Mouse (Mus musculus) WW6 (cell line): ENCODE measurements around the gene Zfp72.

ENCODE experiments used
- DNase-seq: peaks from one replicate; pipeline ENCODE4 v3.0.0-alpha.2; 2013; ENCODE audit warnings: low read depth, low spot score

Zfp72 gene

DNA sequence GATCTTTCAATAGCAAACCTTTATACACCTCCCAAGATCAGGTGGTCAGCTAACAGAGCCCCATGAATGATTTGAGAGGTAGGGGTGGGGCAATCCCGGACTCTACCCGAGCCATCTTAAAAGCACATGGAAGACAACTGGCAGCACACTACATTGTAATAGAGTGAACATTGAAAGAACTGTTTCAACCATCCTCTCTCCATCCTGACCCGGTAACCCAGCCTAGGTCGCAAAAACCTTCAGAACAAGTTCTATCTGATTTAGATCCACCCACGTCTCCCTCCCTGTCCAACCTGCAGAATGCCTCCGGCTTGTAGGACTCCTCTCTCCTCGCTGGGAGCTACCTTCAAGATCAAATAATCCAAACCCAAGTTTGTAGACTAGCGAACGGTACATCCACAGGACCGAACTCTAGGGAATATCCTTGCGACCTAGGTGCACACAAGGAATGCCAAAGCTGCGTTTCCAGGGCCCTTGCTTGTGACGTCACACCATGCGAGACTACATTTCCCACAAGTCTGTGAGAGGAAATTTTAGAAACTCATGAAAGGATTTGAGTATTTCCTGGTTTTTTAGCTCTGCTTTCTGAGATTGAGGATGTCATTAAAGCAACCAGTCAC lies at the start of gene Zfp72:
TSS of gene Zfp72 (minus strand) at position 466 of the 620 bp plus-strand sequence.
- peak; percentile 57 for DNase-seq

GRCm38 (mm10) chr13:74439895-74440294 lies 49.3 kb upstream of the Zfp72 start:
- DNase-seq = peak; percentile 13

DNA sequence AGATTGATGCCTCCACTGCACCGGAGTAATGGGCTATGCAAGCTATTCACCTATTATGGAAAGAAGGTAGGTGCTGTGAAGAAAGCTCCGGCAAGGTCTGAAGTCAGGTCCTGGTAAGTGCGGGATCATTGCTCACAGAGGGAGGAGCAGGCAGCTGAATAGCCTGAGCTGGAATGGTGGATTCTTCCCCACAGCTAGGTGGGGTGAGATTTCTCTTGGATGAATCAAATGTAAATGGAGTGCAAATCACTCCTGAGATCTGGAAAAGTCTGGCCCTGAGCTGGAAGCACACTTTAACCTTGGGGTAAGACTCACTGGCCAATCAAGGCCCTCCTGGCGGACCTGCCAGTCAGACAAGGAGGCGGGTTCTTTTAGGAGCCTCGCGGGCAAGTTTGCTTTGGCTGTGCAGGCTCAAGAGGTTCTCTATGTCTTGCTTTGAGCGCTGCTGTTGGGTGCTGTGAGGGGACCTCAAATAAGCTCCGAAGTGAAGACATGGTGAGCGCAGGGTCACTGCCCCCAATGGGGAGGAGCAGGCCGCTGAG lies 8.7 kb upstream of the Zfp72 start, which contains the start of gene Ftl1-ps1:
TSS of gene Ftl1-ps1 (plus strand) at position 397 of the 542 bp plus-strand sequence.
- peak; percentile 87 for DNase-seq

GRCm38 (mm10) chr13:74391156-74391555 lies 520 bp upstream of the Zfp72 start:
- DNase-seq = no peak

DNA sequence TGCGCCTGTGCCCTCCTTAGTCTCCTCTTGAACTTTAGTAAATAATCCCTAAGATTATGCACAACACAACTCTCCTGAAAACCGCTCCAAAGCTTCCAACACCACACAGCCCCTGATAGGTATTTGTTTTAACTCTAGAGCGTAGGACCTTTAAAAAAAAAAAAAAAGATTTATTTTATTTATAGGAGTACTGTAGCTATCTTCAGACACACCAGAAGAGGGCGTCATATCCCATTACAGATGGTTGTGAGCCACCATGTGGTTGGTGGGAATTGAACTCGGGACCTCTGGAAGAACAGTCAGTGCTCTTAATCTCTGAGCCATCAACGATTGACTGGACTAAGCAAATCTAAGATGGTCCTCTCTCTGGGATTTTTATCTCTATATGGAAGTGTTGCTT lies 906 bp downstream of the Zfp72 start:
- no peak for DNase-seq

GRCm38 (mm10) chr13:74382289-74382688 lies 8.3 kb downstream of the Zfp72 start:
- DNase-seq = no peak

DNA sequence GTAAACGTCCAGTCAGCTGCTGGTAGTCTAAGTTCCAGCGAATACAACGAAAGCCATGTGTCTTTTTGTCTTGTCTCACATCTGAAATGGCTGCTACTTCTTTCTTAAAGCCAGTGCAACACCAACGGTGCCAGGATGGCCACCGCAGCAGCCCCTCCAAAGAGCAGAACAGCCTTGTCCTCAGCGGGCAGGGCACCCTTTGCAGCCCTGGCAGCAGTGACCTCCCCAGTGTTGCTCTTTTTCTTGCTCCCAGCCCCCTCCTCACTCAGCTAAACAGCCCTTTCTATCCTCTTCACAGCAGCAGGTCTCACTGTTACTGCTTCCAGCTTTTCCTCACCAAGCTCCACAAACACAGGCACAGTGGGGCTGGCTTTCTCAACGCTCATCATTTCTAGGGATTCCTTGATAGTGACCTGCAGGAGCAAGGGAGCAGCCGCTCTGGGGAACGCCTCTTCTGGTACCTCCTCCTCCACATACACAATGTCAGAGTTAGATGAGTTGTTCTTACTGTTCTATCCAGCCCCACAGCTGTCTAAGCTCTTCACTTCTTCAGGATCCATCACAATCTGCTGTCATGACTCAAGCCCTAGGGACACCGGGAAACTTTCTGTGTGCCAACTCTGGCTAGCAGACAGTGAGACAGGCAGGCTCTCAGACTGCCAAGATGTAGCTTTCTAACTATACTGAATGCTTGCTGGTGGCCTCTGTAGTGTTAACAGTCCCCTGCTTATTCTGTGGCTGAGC lies 8.9 kb downstream of the Zfp72 start:
- no peak for DNase-seq

GRCm38 (mm10) chr13:74363859-74364235 lies 26.8 kb downstream of the Zfp72 start, which contains the start of gene Lrrc14b:
Gene Lrrc14b (minus strand): TSS chr13:74364005.
- DNase-seq = no peak

- no peak for DNase-seq
Measured at GRCm38 (mm10) chr13:74363176-74363858, 27.3 kb downstream of the Zfp72 start.

DNA sequence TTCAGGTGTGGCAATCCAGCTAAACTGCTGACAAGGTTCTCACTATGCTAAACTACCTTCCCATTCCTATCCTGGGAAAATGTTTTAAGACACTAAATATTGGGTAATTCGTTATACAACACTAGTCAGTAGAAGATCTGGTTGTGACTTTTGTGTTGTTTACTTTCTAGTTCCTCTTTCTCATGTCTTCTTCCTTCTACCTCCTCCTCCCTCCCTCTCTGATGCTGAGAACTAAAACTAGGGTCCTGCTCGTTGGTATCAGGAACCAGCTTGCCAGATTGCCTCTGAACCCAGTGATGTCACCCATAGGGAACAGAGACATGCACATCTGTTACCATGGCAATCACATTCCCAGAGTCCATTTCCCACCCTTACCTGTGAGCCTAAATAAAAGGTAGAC lies 28.4 kb downstream of the Zfp72 start:
- no peak for DNase-seq

GRCm38 (mm10) chr13:74356491-74356890 lies 34.1 kb downstream of the Zfp72 start:
- DNase-seq = no peak

DNA sequence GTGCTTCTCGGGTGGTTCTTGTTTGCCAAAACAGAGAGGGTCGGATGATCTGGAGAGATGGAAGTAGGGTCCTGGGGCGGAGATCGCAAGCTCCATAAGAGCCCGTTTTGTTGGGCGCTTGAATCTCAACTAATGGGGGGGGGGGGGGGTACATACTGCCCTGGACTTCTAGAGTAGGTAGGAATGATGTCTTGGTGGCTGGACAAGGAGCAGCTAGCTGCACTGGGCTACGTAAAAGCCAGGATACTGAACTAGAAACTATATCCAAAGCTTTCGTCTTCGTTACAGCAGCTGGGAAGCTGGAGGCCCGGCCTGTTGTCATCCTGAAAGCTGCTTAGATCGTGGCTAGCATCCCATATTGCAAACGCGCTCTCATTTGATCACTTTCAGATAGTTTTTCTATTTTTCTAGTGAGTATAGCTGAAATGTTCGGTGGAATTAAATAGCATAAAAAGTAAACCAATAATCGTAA lies 40.2 kb downstream of the Zfp72 start:
- DNase-seq = no peak

DNA sequence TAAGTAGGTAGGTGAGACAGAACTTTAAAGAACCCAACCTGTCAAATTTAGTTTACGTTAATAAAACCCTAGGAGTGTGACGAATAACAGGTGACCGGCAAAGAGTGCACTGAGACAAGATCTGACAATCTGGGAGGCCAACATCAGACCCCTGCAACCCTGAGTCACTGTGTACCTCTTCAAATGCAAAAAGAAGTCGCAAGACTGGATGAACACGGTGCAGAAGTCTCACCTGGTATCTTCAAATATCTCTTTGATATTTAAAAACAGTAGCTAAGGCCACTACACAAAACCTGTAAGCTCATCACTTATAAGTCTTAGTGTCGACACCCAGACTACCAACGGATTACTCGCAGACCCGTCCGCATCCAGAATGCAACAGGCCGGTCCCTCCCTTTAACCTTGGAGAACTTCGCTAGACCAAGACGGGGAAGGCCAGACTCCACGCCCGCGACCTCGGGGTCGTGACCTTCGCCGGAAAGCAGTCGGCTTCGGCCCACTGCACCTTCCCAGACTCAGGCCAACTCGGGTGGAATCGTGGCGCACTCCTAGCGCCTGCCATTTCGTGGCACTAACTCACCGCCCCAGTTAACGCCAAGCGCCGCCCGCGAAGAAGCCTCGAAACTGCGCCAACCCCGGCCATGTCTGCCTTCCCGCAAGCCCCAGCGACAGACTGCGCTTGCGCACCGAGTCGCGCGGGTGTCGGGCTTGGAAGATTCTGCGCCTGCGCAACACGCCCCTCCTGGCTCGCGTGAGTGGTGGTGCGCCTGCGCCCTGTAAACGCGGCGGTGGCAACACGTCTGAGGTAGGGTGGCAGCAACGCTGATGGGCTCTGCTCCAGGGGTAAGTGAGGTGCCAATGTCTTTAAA lies 40.8 kb downstream of the Zfp72 start, which contains the start of the genes Sdha and Ccdc127:
TSS of gene Sdha (minus strand) at position 715 of the 869 bp plus-strand sequence.
TSS of gene Ccdc127 (plus strand) at position 744 of the 869 bp plus-strand sequence.
- DNase-seq = peak; percentile 91

DNA sequence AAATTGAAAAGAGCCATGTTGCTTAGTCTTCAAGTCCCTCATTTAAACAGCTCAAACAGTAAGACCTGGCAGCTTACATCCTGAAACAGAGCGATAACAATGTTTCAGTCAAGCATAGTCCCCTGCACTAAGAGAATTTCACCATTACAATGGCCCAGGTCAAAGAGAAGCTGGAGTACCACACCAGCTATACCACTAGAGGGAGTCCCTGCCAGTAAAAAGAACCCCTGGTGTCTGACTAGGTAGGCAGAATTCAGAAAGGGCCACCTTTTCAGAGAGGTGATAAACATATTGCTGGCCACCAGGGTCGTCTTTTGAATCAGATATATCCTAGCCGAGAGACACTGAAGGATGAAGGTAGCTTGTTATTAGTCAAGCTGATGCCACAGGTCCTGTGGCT lies 49.6 kb downstream of the Zfp72 start:
- peak; percentile 36 for DNase-seq

GRCm38 (mm10) chr13:74329321-74329720 lies 61.3 kb downstream of the Zfp72 start:
- DNase-seq = no peak
